Mouse (Mus musculus): ENCODE data around the gene Bmp5. TPM values are rescaled to one million over a fixed set of nuclear protein-coding genes. Genes with fewer than 3 reads are reported as not detected.

The Bmp5 gene
- polyA plus RNA-seq (2015; fragmentation: Nextera tagmentation; extraction: Ambion mirVana) = 7.3 and 9.4 TPM in 2 replicates

GRCm38 (mm10) chr9:75775129-75775845 is at the start of gene Bmp5:
Bmp5 (plus strand) TSS chr9:75775364.
- Histone ChIP-seq H3K4me3 (replicated peaks) (peak within 1 kb of the TSS; percentile 38), H3K4me2 (replicated peaks) (peak within 1 kb of the TSS; percentile 30; the same call in 1 of the 2 replicates), H3K27me3 (no peaks in the 10 kb centered on the region), H3K36me3 (no peaks in the 10 kb centered on the region), H3K27ac (replicated peaks) (peak within 1 kb of the TSS; percentile 63; the same call in 1 of the 2 replicates), H3K9ac (no peak within 1 kb of the TSS), H3K9me3 (replicated peaks) (no peaks in the 10 kb centered on the region), H3K4me1 (no peaks in the 10 kb centered on the region)
- no peak for ATAC-seq (ENCODE audit: insufficient number of reproducible peaks, low FRiP score, low TSS enrichment, low read depth)
- 16% methylated on average over 7 of the region's 7 CpGs for WGBS

GRCm38 (mm10) chr9:75760075-75760474 is 15.1 kb upstream of the Bmp5 start:
- no peaks in the 10 kb centered on the region for H3K27me3 ChIP-seq
- no peak overlapping the region for H3K9ac ChIP-seq
- no peak overlapping the region for H3K4me3 ChIP-seq (replicated peaks)
- H3K9me3 ChIP-seq (replicated peaks) = no peaks in the 10 kb centered on the region
- H3K4me1 ChIP-seq = no peaks in the 10 kb centered on the region
- H3K4me2 ChIP-seq (replicated peaks) = 0 out of 2 replicates have a peak overlapping the region, but pooled peaks have one; percentile 2
- ATAC-seq (ENCODE audit: insufficient number of reproducible peaks, low FRiP score, low TSS enrichment, low read depth) = no peak
- H3K36me3 ChIP-seq = no peaks in the 10 kb centered on the region
- no peak overlapping the region for H3K27ac ChIP-seq (replicated peaks)
- 22% methylated on average over 5 of the region's 5 CpGs for WGBS

DNA sequence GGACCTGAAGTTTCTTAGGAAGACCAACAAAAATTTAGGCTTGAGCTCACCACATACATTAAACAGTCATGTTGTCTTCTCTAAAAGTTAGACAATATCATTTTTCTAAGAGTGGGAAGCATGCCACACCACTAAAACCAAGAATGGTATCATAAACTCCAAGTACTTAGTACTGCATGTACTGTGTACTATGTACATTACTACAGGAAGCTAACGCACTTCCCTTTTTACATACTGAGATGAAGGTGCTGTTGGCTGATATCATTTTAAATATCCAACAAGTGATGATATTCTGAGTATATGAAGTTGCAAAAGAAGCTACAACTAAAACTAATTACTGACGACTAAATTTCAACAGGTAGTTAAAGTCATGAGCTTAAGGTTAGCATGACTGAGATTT is 13.6 kb upstream of the Bmp5 start:
- Histone ChIP-seq H3K27ac (replicated peaks) (no peak overlapping the region), H3K27me3 (no peaks in the 10 kb centered on the region), H3K4me3 (replicated peaks) (no peak overlapping the region), H3K36me3 (no peaks in the 10 kb centered on the region), H3K4me1 (no peaks in the 10 kb centered on the region), H3K4me2 (replicated peaks) (no peak overlapping the region), H3K9ac (no peak overlapping the region), H3K9me3 (replicated peaks) (no peaks in the 10 kb centered on the region)
- no peak for ATAC-seq (ENCODE audit: insufficient number of reproducible peaks, low FRiP score, low TSS enrichment, low read depth)
- WGBS = 82% methylated on average over 2 of the region's 2 CpGs

- H3K4me1 ChIP-seq = no peaks in the 10 kb centered on the region
- no peak overlapping the region for H3K4me3 ChIP-seq (replicated peaks)
- no peak for ATAC-seq (ENCODE audit: insufficient number of reproducible peaks, low FRiP score, low TSS enrichment, low read depth)
- no peaks in the 10 kb centered on the region for H3K27me3 ChIP-seq
- no peak overlapping the region for H3K9ac ChIP-seq
- H3K9me3 ChIP-seq (replicated peaks) = no peaks in the 10 kb centered on the region
- H3K27ac ChIP-seq (replicated peaks) = no peak overlapping the region
- H3K36me3 ChIP-seq = no peaks in the 10 kb centered on the region
- no peak overlapping the region for H3K4me2 ChIP-seq (replicated peaks)
- WGBS = 32% methylated on average over 5 of the region's 5 CpGs
These were observed 12.7 kb upstream of the Bmp5 start for GRCm38 (mm10) chr9:75762487-75762886.

DNA sequence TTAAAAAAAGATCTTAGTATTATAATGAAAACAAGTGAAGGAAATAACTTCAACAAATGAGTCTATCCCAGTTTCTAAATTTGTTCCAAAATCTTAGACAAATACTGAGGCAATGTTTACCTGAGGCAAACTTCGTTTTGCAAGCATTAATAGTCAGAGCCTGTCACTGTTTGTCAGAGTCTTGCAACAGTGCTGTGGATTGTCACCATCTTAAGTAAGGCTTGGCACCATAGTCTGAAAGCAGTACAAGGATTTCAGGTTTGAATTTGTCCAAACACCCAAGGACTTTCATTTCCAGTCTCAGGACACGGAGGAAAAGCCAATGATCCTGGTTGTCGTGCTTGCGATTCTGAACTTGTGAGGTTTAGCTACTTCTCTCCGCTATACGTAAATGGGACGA is 10.4 kb upstream of the Bmp5 start:
- 75% methylated on average over 7 of the region's 7 CpGs for WGBS
- Histone ChIP-seq H3K4me3 (replicated peaks) (no peak overlapping the region), H3K9me3 (replicated peaks) (no peaks in the 10 kb centered on the region), H3K9ac (no peak overlapping the region), H3K27me3 (no peaks in the 10 kb centered on the region), H3K36me3 (no peaks in the 10 kb centered on the region), H3K4me1 (no peaks in the 10 kb centered on the region), H3K27ac (replicated peaks) (no peak overlapping the region), H3K4me2 (replicated peaks) (no peak overlapping the region)
- no peak for ATAC-seq (ENCODE audit: insufficient number of reproducible peaks, low FRiP score, low TSS enrichment, low read depth)

DNA sequence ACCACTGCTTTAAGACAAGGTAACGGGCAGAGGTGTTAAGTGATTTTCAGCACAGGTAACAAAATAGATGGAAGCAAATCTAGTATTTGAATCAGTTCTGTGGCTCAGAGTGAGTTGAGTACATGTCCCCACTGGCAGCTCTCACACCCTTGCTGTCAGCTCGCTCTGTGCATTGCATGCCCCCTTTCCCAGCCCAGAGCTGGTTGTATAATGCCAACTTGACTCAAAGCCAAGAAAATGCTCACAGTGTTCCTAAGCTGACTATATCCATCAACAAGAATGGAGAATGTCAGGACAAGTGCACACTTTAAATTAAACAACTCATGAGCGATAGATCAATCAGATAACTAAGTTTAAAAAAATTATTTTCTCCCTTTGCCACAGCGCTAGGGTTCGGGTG is 8.6 kb upstream of the Bmp5 start:
- Histone ChIP-seq H3K27ac (replicated peaks) (no peak overlapping the region), H3K4me2 (replicated peaks) (no peak overlapping the region), H3K27me3 (no peaks in the 10 kb centered on the region), H3K36me3 (no peaks in the 10 kb centered on the region), H3K4me1 (no peaks in the 10 kb centered on the region), H3K9ac (no peak overlapping the region), H3K4me3 (replicated peaks) (no peak overlapping the region), H3K9me3 (replicated peaks) (no peaks in the 10 kb centered on the region)
- no peak for ATAC-seq (ENCODE audit: insufficient number of reproducible peaks, low FRiP score, low TSS enrichment, low read depth)
- WGBS = 63% methylated on average over 5 of the region's 5 CpGs

- H3K27me3 ChIP-seq = no peaks in the 10 kb centered on the region
- no peak overlapping the region for H3K9ac ChIP-seq
- ATAC-seq (ENCODE audit: insufficient number of reproducible peaks, low FRiP score, low TSS enrichment, low read depth) = no peak
- no peak overlapping the region for H3K4me2 ChIP-seq (replicated peaks)
- H3K4me1 ChIP-seq = no peaks in the 10 kb centered on the region
- H3K27ac ChIP-seq (replicated peaks) = no peak overlapping the region
- no peak overlapping the region for H3K4me3 ChIP-seq (replicated peaks)
- no peaks in the 10 kb centered on the region for H3K36me3 ChIP-seq
- WGBS = 69% methylated on average over 3 of the region's 3 CpGs
- H3K9me3 ChIP-seq (replicated peaks) = no peaks in the 10 kb centered on the region
These were observed 6.1 kb upstream of the Bmp5 start for GRCm38 (mm10) chr9:75769042-75769441.

GRCm38 (mm10) chr9:75776153-75776552 is 989 bp downstream of the Bmp5 start:
- Histone ChIP-seq H3K27ac (replicated peaks) (no peak overlapping the region), H3K9ac (no peak overlapping the region), H3K4me1 (no peaks in the 10 kb centered on the region), H3K4me2 (replicated peaks) (peak overlapping the region; percentile 30; the same call in 1 of the 2 replicates), H3K27me3 (no peaks in the 10 kb centered on the region), H3K4me3 (replicated peaks) (peak overlapping the region; percentile 38), H3K36me3 (no peaks in the 10 kb centered on the region), H3K9me3 (replicated peaks) (no peaks in the 10 kb centered on the region)
- no peak for ATAC-seq (ENCODE audit: insufficient number of reproducible peaks, low FRiP score, low TSS enrichment, low read depth)
- WGBS = 26% methylated on average over 7 of the region's 7 CpGs

DNA sequence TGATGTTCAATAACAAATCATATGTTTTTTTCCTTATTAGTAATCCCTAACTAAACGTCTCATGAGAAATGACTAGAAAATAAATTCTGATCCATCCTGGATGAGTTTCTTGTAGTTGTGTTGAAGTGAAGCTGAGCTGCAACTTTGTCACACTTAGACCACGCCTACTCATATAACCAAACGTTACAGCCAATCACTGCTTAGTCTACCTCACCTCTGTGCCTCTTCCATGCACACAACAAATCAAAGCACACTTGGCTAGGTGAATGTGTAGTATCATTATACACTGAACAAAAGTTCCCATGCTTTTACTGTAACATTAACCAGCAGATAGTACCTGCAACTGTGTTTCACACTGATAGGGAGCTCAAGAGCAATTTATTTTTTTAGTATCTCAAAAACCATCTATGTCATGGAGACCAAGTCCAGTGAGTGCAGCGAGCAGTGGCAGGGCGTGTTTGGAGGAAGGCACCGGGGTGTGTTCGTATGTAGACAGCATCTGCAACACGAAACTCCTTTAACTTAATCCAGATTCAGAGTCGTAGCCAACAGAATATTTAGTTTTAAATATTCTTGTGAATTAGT is 3.7 kb downstream of the Bmp5 start:
- 0 out of 2 replicates have a peak, but pooled peaks cover 3% of the 10 kb centered on the region for H3K4me1 ChIP-seq
- H3K27ac ChIP-seq (replicated peaks) = no peak overlapping the region
- no peak overlapping the region for H3K9ac ChIP-seq
- no peaks in the 10 kb centered on the region for H3K36me3 ChIP-seq
- WGBS = 28% methylated on average over 9 of the region's 9 CpGs
- no peak for ATAC-seq (ENCODE audit: insufficient number of reproducible peaks, low FRiP score, low TSS enrichment, low read depth)
- no peaks in the 10 kb centered on the region for H3K9me3 ChIP-seq (replicated peaks)
- H3K4me3 ChIP-seq (replicated peaks) = peak overlapping the region; percentile 10
- no peaks in the 10 kb centered on the region for H3K27me3 ChIP-seq
- H3K4me2 ChIP-seq (replicated peaks) = no peak overlapping the region

DNA sequence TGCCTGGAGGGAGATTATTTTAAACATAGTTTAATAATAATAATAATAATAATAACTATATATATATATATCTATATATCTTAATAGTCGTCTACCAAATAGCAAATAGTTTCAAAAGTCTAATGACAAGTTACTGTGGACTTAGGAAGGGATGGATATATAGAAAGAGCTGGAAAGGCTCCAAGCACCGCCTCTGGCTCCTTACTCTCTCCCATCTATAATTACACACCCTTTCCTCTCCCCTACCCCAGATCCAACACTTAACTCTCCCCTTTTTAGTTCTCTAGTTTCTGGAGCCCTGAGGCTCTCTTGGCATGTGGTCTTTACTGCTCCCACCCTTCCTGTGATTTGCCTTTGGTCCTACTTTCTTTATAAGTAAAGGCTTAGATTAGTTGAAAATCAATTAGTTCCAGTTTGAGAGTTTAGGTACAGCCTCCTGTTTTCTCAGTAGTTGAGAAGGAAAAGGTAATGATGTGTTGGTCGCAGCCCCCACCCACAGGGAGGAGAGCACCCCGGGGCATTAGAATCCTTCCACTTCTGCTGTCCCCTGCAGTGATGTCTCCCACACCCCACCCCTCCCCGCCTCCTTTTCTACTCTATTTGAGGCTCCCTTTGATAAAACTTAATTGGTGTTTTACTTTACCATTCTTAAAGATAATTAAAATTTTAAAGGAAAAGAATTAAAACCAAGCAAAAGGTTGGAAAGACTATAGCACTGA is 5.6 kb downstream of the Bmp5 start:
- WGBS = 13% methylated on average over 5 of the region's 5 CpGs
- no peak overlapping the region for H3K4me3 ChIP-seq (replicated peaks)
- no peaks in the 10 kb centered on the region for H3K27me3 ChIP-seq
- H3K9me3 ChIP-seq (replicated peaks) = no peaks in the 10 kb centered on the region
- 0 out of 2 replicates have a peak, but pooled peaks cover 3% of the 10 kb centered on the region for H3K4me1 ChIP-seq
- no peak overlapping the region for H3K27ac ChIP-seq (replicated peaks)
- no peak for ATAC-seq (ENCODE audit: insufficient number of reproducible peaks, low FRiP score, low TSS enrichment, low read depth)
- no peaks in the 10 kb centered on the region for H3K36me3 ChIP-seq
- H3K4me2 ChIP-seq (replicated peaks) = no peak overlapping the region
- no peak overlapping the region for H3K9ac ChIP-seq

DNA sequence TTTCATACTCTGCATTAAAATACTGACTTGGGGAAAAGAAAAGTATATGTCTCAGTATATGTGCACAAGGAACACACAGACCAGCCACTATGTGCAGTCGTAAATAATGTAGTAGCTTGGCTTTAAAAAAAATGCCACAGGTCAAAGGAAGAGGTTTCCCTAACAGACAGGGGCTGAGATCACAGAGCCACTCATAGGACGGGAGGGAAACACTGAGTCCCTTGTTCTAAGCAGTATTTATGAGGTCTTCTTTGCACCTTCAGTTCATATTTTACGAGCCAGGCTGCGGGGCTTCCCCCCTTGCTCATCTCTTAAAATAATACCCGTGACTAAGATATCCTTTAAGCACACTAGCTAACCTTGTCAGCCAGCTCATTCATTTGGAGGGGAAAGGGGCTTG is 6.4 kb downstream of the Bmp5 start:
- Histone ChIP-seq H3K27me3 (no peaks in the 10 kb centered on the region), H3K4me3 (replicated peaks) (no peak overlapping the region), H3K27ac (replicated peaks) (no peak overlapping the region), H3K9me3 (replicated peaks) (no peaks in the 10 kb centered on the region), H3K4me2 (replicated peaks) (no peak overlapping the region), H3K9ac (no peak overlapping the region), H3K36me3 (no peaks in the 10 kb centered on the region), H3K4me1 (0 out of 2 replicates have a peak, but pooled peaks cover 3% of the 10 kb centered on the region)
- no peak for ATAC-seq (ENCODE audit: insufficient number of reproducible peaks, low FRiP score, low TSS enrichment, low read depth)
- 16% methylated on average over 5 of the region's 5 CpGs for WGBS

All from embryonic facial prominence, embryonic 15.5 days (tissue).